Mouse (Mus musculus): ENCODE measurements around the gene Prkn.

Gene Prkn

DNA sequence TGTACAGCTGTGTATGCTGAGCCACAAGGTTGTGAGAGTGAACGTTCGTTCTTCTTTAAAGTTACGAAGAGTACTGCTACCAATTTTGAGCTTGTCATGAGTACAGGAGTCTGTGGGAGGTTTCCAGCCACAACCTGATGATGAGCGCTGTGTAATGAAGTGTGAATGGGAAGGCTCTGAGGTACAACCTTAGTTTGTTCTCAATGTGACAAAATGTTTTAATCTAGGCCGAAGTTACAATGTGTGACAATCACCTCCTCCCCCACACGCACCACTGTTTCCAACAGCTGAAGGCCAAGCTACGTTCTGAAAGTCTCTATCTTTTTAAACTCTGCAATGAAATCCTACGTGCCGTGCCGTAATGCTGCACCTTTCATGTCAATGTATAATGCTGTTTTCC, 1262.1 kb downstream of the Prkn start:
- CTCF ChIA-PET, result no interaction called here

DNA sequence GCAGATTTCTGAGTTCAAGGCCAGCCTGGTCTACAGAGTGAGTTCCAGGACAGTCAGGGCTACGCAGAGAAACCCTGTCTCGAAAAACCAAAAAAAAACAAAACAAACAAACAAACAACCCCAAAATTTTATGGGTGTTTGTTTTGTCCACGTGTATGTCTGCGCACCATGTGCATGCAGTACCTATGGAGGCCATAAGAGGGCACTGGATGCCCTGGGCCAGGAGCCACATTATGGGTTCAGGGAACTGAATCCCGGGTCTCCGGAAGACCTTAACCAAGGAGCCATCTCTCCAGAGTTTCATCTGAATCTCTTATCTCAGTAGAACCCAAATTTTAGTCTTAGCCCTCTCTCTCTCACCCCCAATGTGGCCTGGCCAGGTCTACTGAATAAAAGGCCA, 1263.6 kb downstream of the Prkn start:
- CTCF ChIA-PET, result interaction anchor here (0.7 kb wide), 1 partner anchor 50 kb away, joined by 3 read pairs; no protein-coding TSS in a partner anchor

DNA sequence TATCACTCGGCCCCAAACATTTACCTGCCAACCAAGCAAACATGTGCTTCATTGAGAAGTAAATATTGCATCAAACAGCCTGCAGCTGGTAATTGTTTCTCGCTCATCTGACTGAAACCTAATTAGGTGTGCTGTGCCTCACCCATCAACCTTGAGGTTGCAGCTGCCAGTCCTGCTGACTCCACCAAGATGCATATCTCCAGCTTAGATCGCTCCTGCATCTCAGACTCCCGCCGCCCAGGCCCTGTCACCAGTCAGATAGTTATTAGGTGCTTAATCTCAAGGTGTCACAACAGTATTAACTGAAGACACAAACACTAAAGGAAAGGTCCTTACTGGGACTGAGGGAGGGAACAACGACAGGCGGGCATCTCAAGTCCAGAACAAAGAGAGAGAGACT, 1264.1 kb downstream of the Prkn start:
- CTCF ChIA-PET, result no interaction called here

DNA sequence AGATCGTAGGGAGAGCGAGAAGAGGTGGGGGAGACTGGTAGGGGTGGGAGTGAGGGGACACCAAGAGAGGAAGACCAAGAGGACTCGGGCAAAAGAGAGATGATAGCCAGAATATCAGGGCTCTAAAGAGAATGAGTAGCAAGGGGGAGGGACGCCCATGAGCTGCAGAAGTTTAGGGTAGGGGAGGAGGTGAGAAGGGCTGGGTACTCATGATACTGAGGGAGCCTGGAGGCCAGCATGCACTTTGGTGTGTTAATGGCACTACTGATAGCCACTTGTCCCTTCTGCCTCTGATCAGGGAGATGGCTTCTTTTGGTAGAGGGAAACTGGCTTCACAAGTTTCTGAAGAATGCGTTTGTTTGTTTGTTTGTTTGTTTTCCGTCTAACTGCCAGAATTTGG, 1264.5 kb downstream of the Prkn start:
- CTCF ChIA-PET, result interaction anchor here (0.8 kb wide), 1 partner anchor 110 kb away, joined by 3 read pairs; no protein-coding TSS in a partner anchor

DNA sequence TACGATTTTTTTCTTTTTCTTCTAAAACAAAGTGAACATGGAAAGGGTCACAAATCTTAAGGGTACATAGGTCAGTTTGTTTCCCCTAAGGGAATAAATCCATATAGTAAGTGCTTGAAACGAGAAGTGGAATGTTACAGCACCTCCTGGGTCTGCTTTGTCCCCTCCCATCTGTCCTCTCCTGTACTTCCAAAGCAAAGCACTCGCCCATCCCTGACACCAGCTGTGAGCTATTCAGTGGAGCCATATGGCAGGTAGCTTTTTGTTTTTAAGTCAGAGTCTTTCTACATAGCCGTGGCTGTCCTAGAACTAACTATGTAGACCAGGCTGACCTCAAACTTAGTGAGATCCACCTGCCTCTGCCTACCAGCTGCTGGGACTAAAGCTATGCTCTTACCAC, 1266.1 kb downstream of the Prkn start:
- CTCF ChIA-PET, result no interaction called here

Data from spleen, embryonic (tissue).